Mouse (Mus musculus) liver, adult 2 months (tissue): ENCODE results near the gene Glipr1l3. TPM values are rescaled to one million over a fixed set of nuclear protein-coding genes. Genes with fewer than 3 reads are reported as not detected.
"Not testable (repeated sequence)": the region's sequence is repeated elsewhere in the genome, so short reads cannot be mapped to it uniquely, and the experiment has no call there.

Experiments used
- DNase-seq: peaks from one replicate; pipeline ENCODE4 v3.0.0-alpha.2; 2011; ENCODE audit warnings: low read depth, low spot score; ENCODE audit errors: extremely low read depth
- H3K27ac ChIP-seq: fragments of 200-500 bp; replicated peaks from 2 replicates; pipeline ENCODE4 v1.5.1; 2012; ENCODE audit warnings: low read depth, mild to moderate bottlenecking, control low read depth, inconsistent platforms, low read length; ENCODE audit not compliant: insufficient read depth
- H3K27me3 ChIP-seq: fragments of 200-500 bp; 2 replicates; pipeline ENCODE4 v1.6.1; 2012; ENCODE audit warnings: mild to moderate bottlenecking, moderate library complexity, low read length, inconsistent platforms; ENCODE audit not compliant: control insufficient read depth, insufficient read depth
- H3K36me3 ChIP-seq: fragments of 200-500 bp; 2 replicates; pipeline ENCODE4 v1.6.1; 2012; ENCODE audit warnings: low read length, inconsistent platforms; ENCODE audit not compliant: control insufficient read depth, insufficient read depth
- H3K4me1 ChIP-seq: fragments of 200-500 bp; 2 replicates; pipeline ENCODE4 v1.6.1; 2011; ENCODE audit warnings: low read length; ENCODE audit not compliant: control insufficient read depth, insufficient read depth
- H3K4me3 ChIP-seq: fragments of 200-500 bp; 2 replicates; pipeline ENCODE4 v1.5.1; 2011; ENCODE audit warnings: low read depth, mild to moderate bottlenecking, control low read depth, low read length, moderate library complexity; ENCODE audit not compliant: insufficient read depth
- H3K79me2 ChIP-seq: fragments of 200-500 bp; 2 replicates; pipeline ENCODE4 v1.6.1; 2012; ENCODE audit warnings: inconsistent platforms, mild to moderate bottlenecking, low read length, moderate library complexity; ENCODE audit not compliant: control insufficient read depth, insufficient read depth
- H3K9ac ChIP-seq: fragments of 200-500 bp; 2 replicates; pipeline ENCODE4 v1.6.1; 2012; ENCODE audit warnings: low read depth, mild to moderate bottlenecking, control low read depth, inconsistent platforms, low read length
- CTCF ChIP-seq: fragments of 200-500 bp; IDR thresholded peaks from 2 replicates; pipeline ENCODE4 v1.5.1; 2011; ENCODE audit warnings: low read depth, low read length, control low read depth
- POLR2A ChIP-seq: fragments of 200-500 bp; IDR thresholded peaks from 2 replicates; pipeline ENCODE4 v1.6.1; 2011; ENCODE audit warnings: low read length, control low read depth; ENCODE audit not compliant: insufficient read depth; ENCODE audit errors: extremely low read depth
- WGBS: fragments of 180-500 bp; shearing (Covaris S2); methylation state at CpG from one replicate; pipeline ENCODE4 v1.1.7; 2018; 5-methylcytosine and 5-hydroxymethylcytosine counted together
- polyA plus RNA-seq: library from polyadenylated mRNA; depleted of rRNA; stranded (reverse); fragments of >200 nt; gene quantifications from 2 replicates; pipeline ENCODE4 v1.2.3, GENCODE M21; 2012
- total RNA-seq: library from RNA; depleted of rRNA; stranded (reverse); fragments of >200 nt; gene quantifications from 2 replicates; pipeline ENCODE4 v1.2.3, GENCODE M21; 2014

Gene Glipr1l3
- total and polyA plus RNA-seq, 2 experiments: not detected

GRCm38 (mm10) chr10:112138871-112139430, 21.2 kb downstream of the Glipr1l3 start:
- Histone ChIP-seq H3K4me3 (no peak overlapping the region), H3K27ac (no peak overlapping the region), H3K36me3 (no peaks in the 10 kb centered on the region), H3K9ac (no peak overlapping the region), H3K79me2 (no peaks in the 10 kb centered on the region), H3K27me3 (no peaks in the 10 kb centered on the region), H3K4me1 (no peaks in the 10 kb centered on the region)
- WGBS: 49% methylated on average over 6 of the region's 6 CpGs
- no peak for DNase-seq
- TF ChIP-seq POLR2A (no peak), CTCF (no peak)

- Histone ChIP-seq H3K4me3 (no peak overlapping the region), H3K36me3 (no peaks in the 10 kb centered on the region), H3K79me2 (no peaks in the 10 kb centered on the region), H3K27ac (no peak overlapping the region), H3K4me1 (no peaks in the 10 kb centered on the region), H3K27me3 (no peaks in the 10 kb centered on the region), H3K9ac (no peak overlapping the region)
- no peak for TF ChIP-seq CTCF
- TF ChIP-seq POLR2A: no peak
- DNase-seq: peak; percentile 18
- 32% methylated on average over 9 of the region's 9 CpGs for WGBS
Observed at GRCm38 (mm10) chr10:112138050-112138870, 21.9 kb downstream of the Glipr1l3 start.

- no peak for DNase-seq
- H3K27ac ChIP-seq: no peak overlapping the region
- H3K4me3 ChIP-seq: no peak overlapping the region
- H3K79me2 ChIP-seq: no peaks in the 10 kb centered on the region
- no peak overlapping the region for H3K9ac ChIP-seq
- H3K27me3 ChIP-seq: no peaks in the 10 kb centered on the region
- no peak for TF ChIP-seq POLR2A
- TF ChIP-seq CTCF: no peak
- 88% methylated on average over 3 of the region's 3 CpGs for WGBS
- no peaks in the 10 kb centered on the region for H3K36me3 ChIP-seq
- H3K4me1 ChIP-seq: no peaks in the 10 kb centered on the region
Observed at GRCm38 (mm10) chr10:112132194-112132593, 27.9 kb downstream of the Glipr1l3 start.

- not testable (repeated sequence) for H3K79me2 ChIP-seq, H3K4me1 ChIP-seq, H3K27ac ChIP-seq, H3K36me3 ChIP-seq, H3K27me3 ChIP-seq, DNase-seq, H3K4me3 ChIP-seq, H3K9ac ChIP-seq
- 78% methylated on average over 6 of the region's 6 CpGs for WGBS
Observed at GRCm38 (mm10) chr10:112127682-112128230, 32.4 kb downstream of the Glipr1l3 start.

GRCm38 (mm10) chr10:112125090-112125489, 35.0 kb downstream of the Glipr1l3 start:
- H3K4me1 ChIP-seq, H3K4me3 ChIP-seq, DNase-seq, H3K79me2 ChIP-seq, H3K27me3 ChIP-seq, H3K27ac ChIP-seq, H3K9ac ChIP-seq, H3K36me3 ChIP-seq: not testable (repeated sequence)
- WGBS: 68% methylated on average over 2 of the region's 2 CpGs

GRCm38 (mm10) chr10:112110401-112110800, 49.7 kb downstream of the Glipr1l3 start:
- no peak for DNase-seq
- Histone ChIP-seq H3K9ac (no peak overlapping the region), H3K79me2 (no peaks in the 10 kb centered on the region), H3K4me3 (no peak overlapping the region), H3K4me1 (no peaks in the 10 kb centered on the region), H3K36me3 (no peaks in the 10 kb centered on the region), H3K27me3 (no peaks in the 10 kb centered on the region), H3K27ac (no peak overlapping the region)
- WGBS: 91% methylated on average over 7 of the region's 7 CpGs
- TF ChIP-seq POLR2A: no peak
- no peak for TF ChIP-seq CTCF
